Mouse (Mus musculus): Measurements from ENCODE around the gene Spag7.

- TF ChIP-seq POLR2A (IDR thresholded peaks at IDR 0.05; ENCODE audit: control insufficient read depth, low read depth, low read length) (no peak), CTCF (IDR thresholded peaks at IDR 0.05; ENCODE audit: control insufficient read depth, insufficient read depth, insufficient replicate concordance, low read depth, low read length) (no peak)
Observed at GRCm38 (mm10) chr11:70650322-70651175, 18.7 kb downstream of the Spag7 start.
